Mouse (Mus musculus) spleen, adult 18-20 months (tissue): Measurements from ENCODE around the gene Pde4c.

ENCODE experiments used
- DNase-seq, 2 experiments: peaks; one replicate each; pipeline ENCODE4 v3.0.0; 2022; ENCODE audit warnings: mixed read lengths in 2 of 2

Pde4c gene

DNA sequence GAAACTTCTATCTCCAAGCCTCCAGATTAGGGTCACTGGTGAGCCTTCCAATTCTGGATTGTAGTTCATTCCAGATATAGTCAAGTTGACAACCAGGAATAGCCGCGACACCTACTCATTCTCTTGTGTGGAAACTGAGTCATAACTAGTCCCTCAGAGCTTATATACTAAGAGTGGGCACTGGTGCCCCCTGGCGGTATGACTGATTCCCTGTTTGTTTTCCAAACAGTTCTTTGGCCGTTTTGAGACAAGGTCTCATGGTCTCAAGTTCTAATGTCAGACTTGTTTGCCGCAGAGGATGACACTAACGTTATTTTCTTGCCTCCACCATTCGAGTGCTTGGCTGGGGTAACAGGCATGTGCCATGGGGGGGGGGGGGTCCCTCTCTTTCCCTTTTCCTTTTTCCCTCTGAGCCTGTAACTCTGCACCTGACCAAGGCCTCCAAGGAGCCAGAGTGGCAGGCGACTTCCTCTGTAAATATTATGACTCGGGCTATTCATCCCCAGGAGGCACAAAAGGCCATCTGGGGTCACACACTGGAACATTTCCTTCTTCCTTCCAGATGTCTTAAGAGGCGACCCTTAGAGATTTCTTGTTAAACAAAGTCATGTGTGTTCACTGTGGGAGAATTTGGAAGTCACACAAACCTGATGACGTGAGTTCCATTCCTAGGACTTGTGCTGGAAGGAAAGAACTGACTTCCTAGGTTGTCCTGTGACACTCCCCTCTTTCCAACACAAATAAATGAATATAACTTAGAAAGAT is 28.7 kb downstream of the Pde4c start:
- peak; percentile 61 to 85 for DNase-seq

DNA sequence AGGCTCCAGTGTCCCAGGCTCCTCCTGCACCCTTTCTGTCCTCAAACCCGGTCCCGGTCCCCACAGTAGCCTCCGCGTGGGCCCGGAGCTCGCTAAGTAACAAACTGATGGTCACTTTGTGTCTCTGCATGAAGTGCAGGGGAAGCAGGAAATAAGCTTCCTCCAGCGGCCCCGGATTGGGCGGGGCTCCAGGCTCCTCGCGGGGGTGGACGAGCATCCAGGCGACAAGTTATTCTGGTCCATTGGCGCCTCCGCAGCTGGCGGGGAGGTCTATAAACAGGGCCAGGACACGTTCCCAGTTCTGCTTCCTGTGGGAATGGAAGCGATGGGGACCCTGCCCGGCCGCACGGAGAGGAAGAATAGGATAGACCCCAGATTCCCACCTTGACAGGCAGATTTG is 29.6 kb downstream of the Pde4c start:
- peak; percentile 71 to 73 for DNase-seq

DNA sequence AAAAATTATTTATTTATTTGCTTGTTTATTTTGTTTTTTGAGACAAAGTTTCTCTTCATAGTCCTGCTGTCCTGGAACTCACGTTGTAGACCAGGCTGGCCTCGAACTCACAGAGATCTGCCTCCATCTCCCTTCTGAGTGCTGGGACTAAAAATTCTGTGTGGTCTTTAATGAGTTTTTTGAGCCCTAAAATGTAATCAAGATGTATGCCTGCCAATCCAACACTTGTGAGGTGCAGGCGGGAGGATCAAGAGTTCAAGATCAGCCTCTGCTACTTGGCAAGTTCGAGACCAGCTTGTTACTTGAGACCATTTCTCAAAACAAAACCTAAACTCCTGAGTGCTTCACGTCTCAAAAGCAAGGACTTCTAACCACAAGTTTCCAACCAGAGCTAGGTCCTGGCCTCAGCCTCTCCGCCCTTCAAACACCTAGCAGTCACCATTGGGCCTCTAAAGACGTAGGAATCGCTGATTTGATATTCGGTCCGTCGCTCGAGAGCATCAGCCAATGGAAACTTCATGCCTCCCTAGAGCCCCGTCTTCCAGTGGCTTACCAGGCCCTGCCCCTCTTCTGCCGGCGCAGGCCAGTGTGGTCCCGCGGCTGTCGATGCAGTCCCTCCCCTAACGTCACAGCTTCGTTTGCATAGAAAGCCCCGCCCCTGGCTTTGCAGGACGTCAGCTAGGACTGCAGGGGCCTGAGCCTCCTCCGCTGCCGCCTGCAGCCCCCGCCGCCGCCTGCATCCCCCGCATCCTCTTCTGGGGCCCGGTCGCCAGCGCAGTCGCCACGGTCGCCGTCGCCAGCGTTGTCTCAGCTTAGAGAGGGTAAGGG is 30.7 kb downstream of the Pde4c start, which contains the start of gene Rab3a:
Rab3a (plus strand) TSS at position 637 of the 828 bp plus-strand sequence.
- peak; percentile 93 to 97 for DNase-seq

DNA sequence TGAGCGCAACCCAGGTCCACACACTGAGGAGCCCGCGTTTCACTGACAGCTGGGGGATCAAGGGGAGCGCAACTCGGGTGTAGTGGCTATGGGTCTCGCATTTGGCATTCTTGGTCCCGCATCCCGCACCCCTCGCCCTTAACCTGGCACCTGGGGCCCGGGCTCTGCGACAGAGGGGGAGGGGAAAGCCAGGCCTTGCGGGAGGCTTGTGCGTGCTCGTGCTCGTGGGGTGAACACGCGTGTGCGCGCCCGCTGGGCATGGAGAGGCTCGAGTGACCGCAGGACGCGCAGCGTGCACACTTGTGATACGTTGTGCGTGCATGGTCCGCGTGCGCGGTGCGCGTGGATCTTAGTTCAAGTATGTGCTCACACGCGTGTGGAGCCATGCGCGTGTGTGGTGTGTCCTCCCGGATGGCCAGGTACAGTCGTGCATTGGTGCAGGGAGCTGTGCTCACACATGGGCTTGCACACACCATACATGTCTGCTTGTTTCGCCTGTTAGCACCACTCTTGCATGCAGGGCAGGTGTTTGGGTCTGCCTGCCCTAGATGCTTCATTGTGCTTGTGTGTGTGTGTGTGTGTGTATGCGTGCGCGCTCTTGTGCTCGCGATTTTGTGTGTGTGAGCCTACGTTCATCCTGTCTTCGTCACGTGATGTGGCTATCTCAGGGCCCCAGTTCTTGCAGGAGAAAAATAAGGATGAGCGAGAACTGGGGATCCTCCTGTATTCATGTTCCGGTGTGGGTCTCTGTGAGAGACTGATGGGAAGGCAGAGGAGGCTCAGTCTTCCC is 31.5 kb downstream of the Pde4c start:
- DNase-seq, result peak in 1 of 2 experiments; percentile 52

DNA sequence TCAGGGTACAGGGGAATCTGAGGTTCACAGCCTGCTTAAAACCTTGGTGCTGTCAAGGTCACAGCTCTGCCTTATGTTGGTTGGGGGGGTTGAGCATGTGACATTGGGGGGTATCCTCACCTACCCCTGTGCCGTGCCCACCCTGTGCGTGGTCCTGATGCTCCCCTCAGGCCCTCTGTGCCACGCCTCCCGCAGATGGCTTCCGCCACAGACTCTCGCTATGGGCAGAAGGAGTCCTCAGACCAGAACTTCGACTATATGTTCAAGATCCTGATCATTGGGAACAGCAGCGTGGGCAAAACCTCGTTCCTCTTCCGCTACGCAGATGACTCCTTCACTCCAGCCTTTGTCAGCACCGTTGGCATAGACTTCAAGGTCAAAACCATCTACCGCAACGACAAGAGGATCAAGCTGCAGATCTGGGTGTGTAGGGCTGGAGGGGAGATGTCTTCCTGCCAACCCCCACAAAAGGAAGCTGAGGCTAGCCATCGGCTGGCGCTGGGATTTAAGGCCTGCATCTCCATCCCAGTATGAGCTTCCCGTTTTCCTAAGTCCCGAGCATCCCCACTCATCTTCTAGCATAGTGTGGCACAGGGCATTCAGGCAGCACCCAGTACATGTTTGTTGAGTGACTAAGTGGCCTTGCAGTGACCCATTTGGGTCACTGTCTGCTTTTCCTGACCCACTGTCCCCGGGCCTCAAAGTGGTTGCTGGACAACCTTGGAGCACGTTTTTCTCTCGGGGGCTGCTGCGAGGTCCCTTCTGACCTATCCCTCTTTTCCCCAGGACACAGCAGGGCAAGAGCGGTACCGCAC is 32.3 kb downstream of the Pde4c start:
- DNase-seq, result peak; percentile 6 to 12

DNA sequence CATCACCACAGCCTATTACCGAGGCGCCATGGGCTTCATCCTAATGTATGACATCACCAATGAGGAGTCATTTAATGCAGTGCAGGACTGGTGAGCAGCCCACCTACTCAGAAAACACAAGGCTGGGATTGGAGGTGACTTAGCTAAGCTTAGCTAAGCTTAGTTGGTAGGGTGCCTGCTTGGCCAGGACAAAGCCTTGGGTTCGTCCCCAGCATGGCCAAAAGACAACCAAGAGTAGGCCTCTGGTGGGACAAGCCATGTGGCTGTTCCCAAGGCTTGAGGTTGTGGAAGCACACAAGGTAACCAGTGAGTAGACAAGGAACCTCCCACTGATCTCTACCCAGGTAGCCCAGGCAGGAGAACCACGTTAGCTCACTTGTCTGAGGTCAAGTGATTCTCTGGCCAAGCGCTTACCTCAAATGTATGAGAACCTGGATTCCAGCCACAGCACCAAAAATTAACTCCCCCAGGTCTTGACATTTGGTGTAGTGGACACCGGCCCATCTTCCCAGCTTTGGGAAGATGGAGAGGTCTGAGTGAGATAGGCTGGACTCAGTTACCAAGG is 33.0 kb downstream of the Pde4c start:
- DNase-seq, result peak in 1 of 2 experiments; percentile 1

DNA sequence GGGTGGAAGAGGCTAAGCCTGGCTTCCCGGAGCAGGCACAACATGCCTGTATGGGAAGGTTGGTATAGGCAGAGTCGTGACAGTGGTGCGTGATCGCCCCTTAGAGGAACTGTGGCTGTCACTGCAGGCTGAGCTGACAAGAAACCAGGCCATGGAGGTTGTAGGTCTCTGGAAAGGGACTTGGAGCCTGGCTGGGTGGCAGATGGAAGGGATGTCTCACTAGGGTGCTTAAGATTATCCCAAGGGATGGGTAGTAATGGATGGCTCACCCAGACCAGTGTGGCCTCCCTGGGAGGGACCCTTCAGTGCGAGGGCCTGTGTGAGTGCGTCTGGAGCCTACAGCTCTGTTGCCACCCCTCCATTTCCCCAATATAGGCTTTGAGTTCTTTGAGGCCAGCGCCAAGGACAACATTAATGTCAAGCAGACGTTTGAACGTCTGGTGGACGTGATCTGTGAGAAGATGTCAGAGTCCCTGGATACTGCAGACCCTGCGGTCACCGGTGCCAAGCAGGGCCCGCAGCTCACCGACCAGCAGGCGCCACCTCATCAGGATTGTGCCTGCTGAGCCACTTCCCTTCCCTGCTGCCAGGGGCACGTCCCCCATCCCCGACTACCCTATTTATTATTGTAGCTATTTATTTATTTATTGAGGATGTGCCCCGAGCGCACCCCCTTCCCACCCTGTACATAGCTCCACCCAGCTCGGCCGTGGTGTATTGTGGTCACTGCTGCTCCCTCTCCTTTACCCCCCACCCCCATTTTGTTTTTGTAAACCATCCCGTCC is 34.2 kb downstream of the Pde4c start:
- DNase-seq, result peak; percentile 13 to 22

DNA sequence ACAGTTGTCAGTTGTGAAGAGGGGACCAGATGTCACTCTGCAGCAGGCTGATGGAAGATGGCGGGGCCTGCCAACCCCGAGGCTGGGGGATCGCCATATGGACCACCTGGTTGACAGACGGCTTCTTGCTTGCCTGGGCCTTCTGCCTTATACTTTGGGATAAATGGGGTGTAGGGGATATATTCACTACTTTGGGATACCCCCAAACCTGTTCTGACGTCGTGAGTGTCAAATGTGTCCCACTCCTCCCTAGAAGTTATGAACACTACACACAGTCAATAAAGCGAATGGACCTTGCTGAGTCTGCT is 34.7 kb downstream of the Pde4c start:
- DNase-seq, result peak in 1 of 2 experiments; percentile 5

DNA sequence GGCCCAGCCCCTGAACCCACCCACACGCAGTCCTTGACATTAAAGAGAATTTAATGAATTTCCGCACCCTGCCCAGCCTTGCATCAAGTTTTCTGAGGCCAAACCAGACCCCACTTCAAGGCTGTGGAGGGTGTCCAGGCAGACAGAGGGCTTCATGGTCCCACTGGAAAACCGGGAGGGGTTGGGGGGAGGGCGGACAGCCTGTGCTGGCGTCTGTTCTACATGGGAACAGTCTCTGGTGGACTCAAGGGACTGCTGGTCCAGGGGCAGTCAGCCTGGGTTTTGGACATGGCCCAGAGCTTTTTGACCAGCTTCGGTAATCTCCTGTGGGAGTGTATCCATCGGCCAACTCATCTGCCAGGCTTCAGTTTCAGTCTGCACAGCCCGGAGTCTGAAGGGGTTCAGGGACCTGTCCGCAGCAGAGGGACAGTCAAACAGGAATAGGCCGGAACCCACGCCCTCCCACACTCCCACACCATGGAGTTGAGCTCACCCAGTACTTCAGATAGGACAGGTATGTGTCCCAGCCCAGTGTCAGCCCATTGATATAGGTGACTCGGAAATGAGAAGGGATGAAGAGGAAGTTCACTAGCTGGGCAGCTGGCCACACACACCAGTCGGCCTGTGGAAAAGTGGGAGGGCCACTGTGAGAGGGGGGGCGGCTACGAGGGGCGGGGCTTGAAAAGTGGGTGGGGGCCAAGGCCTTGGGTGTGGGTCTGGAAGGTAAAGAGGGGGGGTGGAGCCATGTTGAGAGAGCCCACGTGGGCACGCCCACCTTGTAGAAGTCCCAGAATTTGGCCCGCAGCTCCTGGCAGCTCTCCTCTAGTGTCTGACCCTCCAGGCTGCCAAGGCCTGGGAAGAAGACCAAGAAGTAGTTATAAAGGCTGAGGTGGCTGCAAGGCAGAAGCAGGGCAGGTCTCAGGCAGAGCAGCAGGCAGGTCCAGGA is 35.4 kb downstream of the Pde4c start:
- DNase-seq, result peak; percentile 2 to 7

DNA sequence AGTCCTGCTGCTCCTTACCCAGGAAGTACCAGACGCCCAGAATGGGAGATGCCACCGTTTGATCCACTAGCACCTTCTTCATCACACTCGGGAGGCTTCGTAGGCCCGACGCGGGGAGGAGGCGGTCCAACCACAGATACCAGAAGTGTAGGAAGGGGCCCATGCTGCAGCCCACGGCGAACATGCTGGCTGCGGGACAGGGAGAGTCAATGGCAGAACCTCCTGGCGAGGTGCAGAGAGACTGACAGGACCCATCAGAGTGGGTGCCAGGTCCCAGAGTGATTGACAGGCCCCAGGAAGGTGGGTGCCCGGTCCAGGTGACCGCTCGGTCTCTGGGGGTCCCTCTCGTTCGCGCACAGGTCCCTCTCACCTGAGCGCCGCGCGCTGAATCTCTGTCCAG is 36.8 kb downstream of the Pde4c start:
- DNase-seq, result no peak

DNA sequence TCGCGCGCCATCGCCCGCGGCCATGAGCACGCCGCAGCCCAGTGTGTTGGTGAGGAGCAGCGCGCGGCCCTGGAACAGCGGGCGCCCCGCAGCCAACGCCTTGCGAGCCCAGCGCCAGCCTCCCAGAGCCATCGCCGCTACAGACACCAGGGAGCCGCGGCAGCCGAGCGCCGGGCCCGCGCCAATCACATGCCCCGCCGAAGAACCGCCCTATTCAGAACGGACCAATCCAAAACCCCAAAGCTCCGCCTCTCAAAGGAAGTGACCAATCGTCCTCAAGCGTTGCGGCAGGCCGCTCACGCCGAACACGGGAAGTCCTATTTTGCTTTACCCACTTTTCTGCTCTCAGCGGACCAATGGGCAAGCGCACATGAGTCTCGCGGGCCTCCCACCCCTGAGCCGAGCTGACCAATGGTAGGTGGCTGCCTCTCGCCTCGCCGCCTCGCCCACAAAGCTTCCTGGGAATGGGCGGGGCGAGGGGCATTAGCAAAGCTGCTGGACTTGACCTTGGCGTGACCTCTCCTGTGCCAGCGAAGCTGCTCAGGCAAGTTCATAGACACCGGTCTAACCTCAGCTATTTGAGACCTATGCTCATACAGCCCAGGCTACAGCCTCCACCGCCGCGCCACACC is 37.4 kb downstream of the Pde4c start, which contains the start of gene Mpv17l2:
Mpv17l2 (minus strand) TSS at position 172 of the 632 bp plus-strand sequence.
- peak; percentile 85 to 92 for DNase-seq

DNA sequence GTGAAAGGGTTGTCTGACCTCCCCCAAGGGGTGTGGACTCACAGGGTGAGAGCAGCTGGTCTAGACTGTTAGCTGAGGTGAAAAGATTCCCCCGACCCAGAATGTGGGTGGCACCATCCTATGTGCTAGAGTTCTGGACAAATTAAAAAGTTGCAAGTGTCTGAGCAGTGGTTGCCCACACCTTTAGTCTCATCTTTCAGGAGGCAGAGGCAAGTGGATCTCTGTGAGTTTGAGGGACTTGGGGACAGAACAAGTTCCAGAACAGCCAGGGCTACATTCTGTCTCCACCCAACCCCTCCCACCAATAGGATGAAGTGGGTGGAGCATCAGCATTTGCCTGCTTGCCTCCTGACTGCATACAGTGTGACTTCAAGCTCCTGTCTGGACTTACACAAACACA is 38.6 kb downstream of the Pde4c start:
- DNase-seq, result no peak

DNA sequence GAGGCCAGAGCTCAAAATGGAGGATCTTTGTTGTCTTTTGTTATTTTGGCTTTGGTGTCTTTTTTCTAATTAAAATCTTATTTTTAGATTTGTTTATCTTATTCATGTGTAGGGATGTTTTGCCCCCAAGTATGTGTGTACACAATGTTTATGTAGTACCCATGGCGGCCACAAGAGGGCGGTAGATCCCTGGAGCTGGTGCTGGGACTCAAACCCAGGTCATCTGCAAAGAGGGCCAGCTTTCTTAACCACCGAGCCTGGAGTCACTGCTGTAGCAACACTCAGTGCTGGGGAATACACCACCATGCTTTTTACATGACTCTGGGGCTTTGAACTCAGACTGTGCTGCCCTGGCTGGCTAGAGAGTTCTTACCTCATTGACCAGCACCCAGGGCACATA is 39.8 kb downstream of the Pde4c start:
- peak; percentile 53 to 78 for DNase-seq

DNA sequence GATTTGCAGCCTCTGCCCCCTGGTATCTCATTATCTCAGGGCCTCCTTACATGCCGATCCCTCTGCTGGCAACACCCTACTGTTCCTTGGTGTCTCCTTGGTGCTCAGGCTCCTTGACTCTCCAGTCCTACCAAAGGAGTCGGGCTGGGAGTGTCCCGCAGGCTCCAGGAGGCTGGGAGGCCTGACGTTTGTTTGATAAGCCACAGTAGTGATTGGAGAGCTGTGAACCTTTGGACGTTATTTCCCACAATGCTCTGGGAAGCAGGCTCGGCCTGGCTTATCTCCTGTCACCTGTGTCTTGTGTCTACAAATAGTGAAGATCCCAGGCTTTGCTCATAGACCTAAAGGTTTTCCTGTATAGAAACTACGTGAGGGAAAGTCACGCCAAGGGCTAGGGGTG is 40.5 kb downstream of the Pde4c start:
- DNase-seq, result no peak

DNA sequence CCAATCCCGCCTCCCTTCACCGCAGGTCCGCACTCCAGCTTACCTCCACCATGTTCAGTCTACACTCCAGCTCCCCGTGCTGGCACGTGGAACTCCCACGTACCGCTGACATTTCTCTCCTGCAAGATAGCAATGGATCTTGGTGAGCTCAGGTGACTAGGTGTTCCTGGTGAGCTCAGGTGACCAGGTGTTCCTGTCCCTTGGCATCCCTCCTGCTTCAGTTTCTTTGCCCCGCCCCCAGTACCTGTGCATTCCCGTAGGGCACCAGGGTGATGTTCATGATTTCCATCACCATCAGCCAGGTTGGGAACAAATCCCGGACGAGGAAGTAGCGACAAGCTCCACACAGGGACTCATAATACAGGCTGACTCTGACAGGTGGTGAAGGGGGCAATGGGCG is 41.2 kb downstream of the Pde4c start:
- no peak for DNase-seq

DNA sequence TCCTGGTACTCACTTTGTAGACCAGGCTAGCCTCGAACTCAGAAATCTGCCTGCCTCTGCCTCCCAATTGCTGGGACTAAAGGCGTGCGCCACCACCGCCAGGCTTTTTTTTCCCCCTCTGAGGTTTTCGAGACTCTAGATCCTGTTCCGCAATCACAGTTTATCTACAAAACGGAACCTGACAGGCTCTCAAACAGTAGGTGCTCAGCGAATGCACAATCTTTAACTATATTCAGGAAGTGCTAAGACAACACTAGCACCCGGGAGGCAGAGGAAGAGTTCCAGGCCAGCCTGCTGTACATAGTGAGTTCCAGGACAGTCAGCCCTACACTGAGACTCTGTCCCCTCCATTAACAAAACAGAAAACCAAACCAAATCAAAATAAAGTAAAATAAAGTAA is 41.8 kb downstream of the Pde4c start:
- no peak for DNase-seq

DNA sequence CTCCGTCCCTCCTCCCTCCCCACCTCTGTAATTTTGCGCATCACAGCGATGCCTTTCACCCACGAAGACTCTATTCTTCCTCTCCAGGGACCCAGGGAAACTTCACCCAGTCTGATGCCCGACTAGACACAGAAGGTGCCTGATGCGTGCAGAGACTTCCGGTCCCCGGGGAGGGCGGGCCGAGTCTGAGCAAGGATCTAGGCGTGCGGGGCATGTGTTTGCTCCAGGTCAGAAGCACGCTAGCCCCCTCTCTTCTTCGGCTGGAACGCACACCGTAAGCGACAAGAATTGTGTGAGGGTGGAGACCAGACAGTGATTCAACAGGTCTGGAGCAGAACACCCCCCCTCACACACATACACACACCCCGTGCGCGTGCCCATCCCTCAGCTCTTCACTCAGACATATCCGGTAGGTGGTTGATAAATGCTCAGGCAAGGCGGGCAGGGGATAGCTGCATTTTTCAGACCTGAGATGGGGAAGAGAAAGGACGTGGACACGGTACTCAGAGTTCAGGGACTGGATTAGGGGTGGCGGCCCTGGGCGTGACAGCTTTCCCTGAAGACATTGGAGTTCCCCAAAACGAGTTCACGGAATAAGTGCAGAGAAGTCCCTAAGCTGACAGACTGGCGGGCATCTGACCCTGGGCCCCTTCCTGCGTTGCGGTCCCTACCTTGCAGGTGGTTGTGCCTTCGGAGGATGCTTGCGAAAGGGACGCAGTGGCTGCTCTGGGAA is 42.5 kb downstream of the Pde4c start:
- peak; percentile 81 to 83 for DNase-seq

DNA sequence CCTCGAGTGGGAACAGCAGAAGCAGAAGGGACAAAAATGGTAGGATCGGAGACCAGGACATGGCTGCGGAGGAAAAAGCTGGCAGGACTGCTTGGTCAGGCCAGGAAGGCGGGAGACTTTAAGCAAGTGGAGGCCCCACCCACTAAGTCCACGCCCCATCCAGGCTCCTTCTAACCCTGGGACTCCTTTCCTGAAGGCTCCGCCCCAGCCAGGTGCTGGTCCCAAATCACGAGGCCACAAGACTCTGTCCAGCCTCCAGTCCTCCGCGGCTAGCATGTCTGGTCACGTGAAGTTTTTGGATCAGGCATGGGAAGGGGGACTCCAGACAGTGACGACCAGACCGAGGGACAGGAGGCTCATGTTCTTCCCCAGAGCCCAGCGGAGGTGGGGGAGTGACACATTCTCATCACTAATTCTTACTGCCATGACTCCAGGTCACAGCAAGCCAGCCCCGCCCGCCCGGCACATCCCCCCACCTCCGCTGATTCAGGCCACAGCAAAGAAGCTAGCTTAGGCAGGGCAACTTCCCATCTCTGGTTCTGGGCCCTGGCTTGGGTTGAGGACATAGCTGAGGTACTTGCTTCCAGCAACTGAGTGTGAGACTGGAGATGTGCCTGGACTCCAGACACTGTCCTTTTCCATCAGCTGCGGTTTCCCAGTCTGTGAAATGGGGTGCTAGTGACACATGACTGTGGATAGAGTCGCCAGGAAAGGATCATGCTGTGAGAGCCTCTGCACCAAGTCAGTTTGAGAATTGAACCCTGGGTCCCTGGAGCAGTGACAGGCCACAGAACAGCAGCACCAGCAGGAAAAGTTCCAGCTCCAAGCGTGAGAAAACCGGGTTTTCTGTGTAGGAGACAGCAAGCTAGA is 43.3 kb downstream of the Pde4c start:
- peak; percentile 61 to 75 for DNase-seq
